13 mouse cellular contexts compared by ENCODE assay signal in genomic region chr14:50765736-50766135, GRCm38 (mm10). TPM values are rescaled to one million over a fixed set of nuclear protein-coding genes. Genes with fewer than 3 reads are reported as not detected.
"Had no signal": no experiment of that assay in that cellular context is flagged by ENCODE, and none has a peak within 500 bp of the region (broad histone marks: within the 10 kb centered on the region; RNA-seq: fewer than 3 reads in every experiment).

No protein-coding gene starts in this region.

- DNase-seq: kidney, postnatal 14 days; left cerebral cortex, postnatal 4 days; lung, adult 18-20 months; right cerebral cortex, postnatal 14 days; thymus, adult 2 months; thymus, postnatal 36 days had no signal

RNA-seq across cellular contexts. Expression of gene Olfr749, which starts 20.8 kb away (rescaled TPM):
- total RNA-seq: layer of hippocampus, adult 8-10 months; layer of hippocampus, postnatal 14 days; left cerebral cortex, adult 18-20 months; left cerebral cortex, postnatal 10 days; left cerebral cortex, postnatal 4 days; liver, adult 2 months; megakaryocyte-erythroid progenitor cell, adult 5-6 weeks; neutrophil, adult 5-6 weeks had no signal

RNA-seq across cellular contexts. Expression of gene Ccnb1ip1, which starts 41.8 kb away (rescaled TPM):
- total RNA-seq: left cerebral cortex, adult 18-20 months; left cerebral cortex, postnatal 10 days; megakaryocyte-erythroid progenitor cell, adult 5-6 weeks; neutrophil, adult 5-6 weeks had no signal

RNA-seq across cellular contexts. Expression of gene Olfr748, which starts 58.6 kb away (rescaled TPM):
- total RNA-seq: layer of hippocampus, adult 8-10 months; layer of hippocampus, postnatal 14 days; left cerebral cortex, adult 18-20 months; left cerebral cortex, postnatal 10 days; left cerebral cortex, postnatal 4 days; liver, adult 2 months; megakaryocyte-erythroid progenitor cell, adult 5-6 weeks; neutrophil, adult 5-6 weeks had no signal
